Mouse (Mus musculus) limb, embryonic 12.5 days (tissue): ENCODE measurements around the gene Tbxas1. TPM values are rescaled to one million over a fixed set of nuclear protein-coding genes. Genes with fewer than 3 reads are reported as not detected.

Experiments used
- ATAC-seq: fragments of 200-750 bp; cut with Nextera tagmentation; 2 replicates; pipeline ENCODE4 v1.8.0; 2017; ENCODE audit warnings: low read depth, moderate TSS enrichment; ENCODE audit not compliant: insufficient number of reproducible peaks, insufficient read depth, low FRiP score, low TSS enrichment
- H3K27ac ChIP-seq: fragments of 300-500 bp; sonication (generic); 2 replicates; pipeline ENCODE4 v1.5.1; 2016; ENCODE audit warnings: mild to moderate bottlenecking, moderate library complexity
- H3K27me3 ChIP-seq: fragments of 300-500 bp; sonication (generic); 2 replicates; pipeline ENCODE4 v1.6.1; 2016; ENCODE audit warnings: mild to moderate bottlenecking, moderate library complexity
- H3K36me3 ChIP-seq: fragments of 300-500 bp; sonication (generic); 2 replicates; pipeline ENCODE4 v1.6.1; 2016; ENCODE audit warnings: mild to moderate bottlenecking, moderate library complexity
- H3K4me1 ChIP-seq: fragments of 300-500 bp; sonication (generic); replicated peaks from 2 replicates; pipeline ENCODE4 v1.6.1; 2016
- H3K4me2 ChIP-seq: fragments of 300-500 bp; sonication (generic); 2 replicates; pipeline ENCODE4 v1.6.1; 2016; ENCODE audit warnings: mild to moderate bottlenecking, moderate library complexity
- H3K4me3 ChIP-seq: fragments of 300-500 bp; sonication (generic); replicated peaks from 2 replicates; pipeline ENCODE4 v1.5.1; 2016; ENCODE audit warnings: mild to moderate bottlenecking
- H3K9ac ChIP-seq: fragments of 300-500 bp; sonication (generic); replicated peaks from 2 replicates; pipeline ENCODE4 v1.6.1; 2016; ENCODE audit warnings: mild to moderate bottlenecking, moderate library complexity
- H3K9me3 ChIP-seq: fragments of 300-500 bp; sonication (generic); 2 replicates; pipeline ENCODE4 v1.6.1; 2016; ENCODE audit warnings: mild to moderate bottlenecking, moderate library complexity
- WGBS: fragments of 180-500 bp; shearing (Covaris S2); methylation state at CpG from one replicate; pipeline ENCODE4 v1.1.7; 2016; 5-methylcytosine and 5-hydroxymethylcytosine counted together
- polyA plus RNA-seq: library from polyadenylated mRNA; unstranded; fragments of >200 nt; fragmentation: Nextera tagmentation; extraction: Ambion mirVana; gene quantifications from 2 replicates; pipeline ENCODE4 v1.2.1, GENCODE M21; 2016

Gene Tbxas1
- 1.1 and 1.2 TPM in 2 replicates for polyA plus RNA-seq

DNA sequence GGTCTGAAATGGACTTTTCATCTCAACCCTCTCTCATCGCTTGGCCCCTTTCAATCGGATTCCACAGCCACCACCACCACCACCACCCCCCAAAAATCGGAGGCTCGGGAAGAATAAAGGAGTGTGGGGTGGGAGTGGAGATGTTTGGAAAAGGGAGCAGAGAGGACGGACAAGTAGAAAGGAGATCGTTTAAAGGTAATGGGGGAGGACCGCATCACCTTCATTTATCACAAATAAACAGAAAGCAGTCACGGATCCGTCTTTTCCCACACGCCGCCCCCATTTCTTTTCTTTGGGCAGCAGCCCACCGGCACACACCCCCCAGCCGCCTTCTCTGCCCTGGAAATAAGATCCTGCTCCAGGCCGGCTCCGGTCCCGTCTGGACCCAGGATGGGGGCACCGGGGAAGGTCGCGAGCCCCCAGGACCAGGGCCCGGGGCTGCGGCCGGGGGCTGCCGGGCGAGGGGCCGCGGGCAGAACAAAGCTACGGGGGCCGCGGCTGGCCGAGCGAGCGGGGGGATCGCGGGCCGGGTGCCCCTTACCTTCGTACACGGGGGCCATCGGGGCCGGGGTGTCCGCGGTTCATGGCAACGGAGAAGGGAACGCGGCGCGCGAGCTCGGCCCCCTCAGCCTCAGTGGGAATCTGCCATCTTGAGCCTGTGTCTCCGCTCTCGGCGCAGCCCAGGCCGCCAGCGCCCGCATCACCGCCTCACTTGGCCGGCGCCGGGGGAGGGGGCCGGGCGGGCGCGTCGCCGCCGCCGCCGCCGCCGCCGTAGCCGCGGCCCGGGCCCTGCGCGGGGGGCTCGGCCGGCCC, at the start of gene Tbxas1:
Gene Tbxas1, plus strand, starts transcription at position 147 of the 813 bp plus-strand sequence.
- 0 out of 2 replicates have a peak, but pooled peaks cover 7% of the 10 kb centered on the region for H3K27me3 ChIP-seq
- peak within 1 kb of the TSS; percentile 99 for H3K9ac ChIP-seq
- WGBS = 1% methylated on average over 74 of the region's 77 CpGs
- H3K4me3 ChIP-seq = peak within 1 kb of the TSS; percentile 99
- H3K9me3 ChIP-seq = no peaks in the 10 kb centered on the region
- peak within 1 kb of the TSS; percentile 98 for H3K27ac ChIP-seq
- H3K4me1 ChIP-seq = peaks cover 29% of the 10 kb centered on the region
- ATAC-seq = no peak; the same call in none of the 2 replicates
- H3K36me3 ChIP-seq = peaks cover 8% of the 10 kb centered on the region; the same call in 1 of the 2 replicates
- H3K4me2 ChIP-seq = peak within 1 kb of the TSS; percentile 59

DNA sequence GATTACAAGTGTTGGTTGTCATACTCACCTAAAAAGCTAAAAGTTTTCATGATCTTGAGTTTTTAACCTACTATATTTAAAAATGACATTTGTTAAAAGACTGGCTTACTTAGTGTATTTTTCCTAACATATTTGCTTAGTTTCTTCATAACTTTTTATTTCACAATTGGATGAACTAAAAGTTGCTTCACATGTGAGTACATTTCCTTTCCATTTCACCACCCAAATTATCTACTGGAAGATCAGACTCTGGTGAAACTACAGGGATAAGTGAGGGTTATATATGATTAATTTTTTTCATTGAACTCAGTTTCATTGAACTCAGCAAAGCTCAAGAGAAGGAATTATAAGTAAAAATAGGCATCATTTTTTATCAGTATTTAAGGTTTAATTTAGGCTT, 49.3 kb upstream of the Tbxas1 start:
- no peak overlapping the region for H3K9ac ChIP-seq
- H3K27me3 ChIP-seq = no peaks in the 10 kb centered on the region
- peaks cover 4% of the 10 kb centered on the region for H3K36me3 ChIP-seq
- peaks cover 11% of the 10 kb centered on the region for H3K4me1 ChIP-seq
- no peak overlapping the region for H3K4me2 ChIP-seq
- no peak overlapping the region for H3K4me3 ChIP-seq
- no peak for ATAC-seq
- H3K9me3 ChIP-seq = no peaks in the 10 kb centered on the region
- no peak overlapping the region for H3K27ac ChIP-seq

DNA sequence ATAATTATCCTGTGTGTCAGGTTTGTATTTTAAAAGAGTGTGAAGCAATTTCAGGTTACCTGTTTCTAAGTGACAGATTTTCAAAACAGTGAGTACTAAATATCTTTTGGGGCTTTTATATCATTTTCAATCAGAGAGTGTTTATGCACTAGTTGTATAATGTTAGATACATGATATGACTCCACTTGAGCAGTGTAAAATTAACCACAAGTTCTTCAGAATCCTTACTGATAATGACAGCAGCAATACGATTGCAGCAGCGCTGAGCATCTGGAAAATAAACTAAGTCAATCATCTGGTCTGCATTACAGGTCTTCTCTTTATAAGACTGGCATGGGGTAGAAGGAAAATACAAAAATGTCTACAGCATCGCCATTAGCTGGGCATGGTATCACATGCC, 48.3 kb upstream of the Tbxas1 start:
- no peak for ATAC-seq
- 71% methylated on average over 3 of the region's 3 CpGs for WGBS
- no peak overlapping the region for H3K4me3 ChIP-seq

DNA sequence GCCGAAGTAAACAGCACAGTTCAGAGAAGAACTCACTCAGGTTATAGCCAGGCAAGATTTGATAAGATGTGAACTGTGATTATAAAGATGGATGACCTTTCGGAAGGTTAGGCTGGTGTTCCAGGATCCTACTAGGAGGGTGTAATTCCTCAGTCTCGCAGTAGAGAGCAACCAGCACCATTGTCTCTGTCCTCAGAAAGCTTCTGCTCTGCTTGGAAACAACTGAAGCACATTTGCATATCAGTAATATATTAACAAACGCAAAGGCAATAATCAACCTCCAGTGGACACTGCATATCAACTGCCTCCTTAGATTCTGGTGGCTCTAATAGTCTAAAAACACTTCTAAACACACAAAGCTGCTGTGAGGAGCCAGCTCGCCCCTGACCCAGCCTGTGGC, 47.8 kb upstream of the Tbxas1 start:
- H3K9ac ChIP-seq = no peak overlapping the region
- no peaks in the 10 kb centered on the region for H3K27me3 ChIP-seq
- H3K4me2 ChIP-seq = no peak overlapping the region
- ATAC-seq = no peak
- 72% methylated on average over 5 of the region's 5 CpGs for whole genome bisulfite sequencing
- H3K27ac ChIP-seq = no peak overlapping the region
- no peak overlapping the region for H3K4me3 ChIP-seq
- H3K36me3 ChIP-seq = peaks cover 4% of the 10 kb centered on the region
- peaks cover 15% of the 10 kb centered on the region for H3K4me1 ChIP-seq
- no peaks in the 10 kb centered on the region for H3K9me3 ChIP-seq

More for the DNA sequence above, 48.3 kb upstream of the Tbxas1 start:
- H3K36me3 ChIP-seq = peaks cover 4% of the 10 kb centered on the region
- no peak overlapping the region for H3K27ac ChIP-seq
- H3K4me1 ChIP-seq = peaks cover 11% of the 10 kb centered on the region
- H3K4me2 ChIP-seq = no peak overlapping the region
- no peaks in the 10 kb centered on the region for H3K9me3 ChIP-seq
- H3K9ac ChIP-seq = no peak overlapping the region
- no peaks in the 10 kb centered on the region for H3K27me3 ChIP-seq

DNA sequence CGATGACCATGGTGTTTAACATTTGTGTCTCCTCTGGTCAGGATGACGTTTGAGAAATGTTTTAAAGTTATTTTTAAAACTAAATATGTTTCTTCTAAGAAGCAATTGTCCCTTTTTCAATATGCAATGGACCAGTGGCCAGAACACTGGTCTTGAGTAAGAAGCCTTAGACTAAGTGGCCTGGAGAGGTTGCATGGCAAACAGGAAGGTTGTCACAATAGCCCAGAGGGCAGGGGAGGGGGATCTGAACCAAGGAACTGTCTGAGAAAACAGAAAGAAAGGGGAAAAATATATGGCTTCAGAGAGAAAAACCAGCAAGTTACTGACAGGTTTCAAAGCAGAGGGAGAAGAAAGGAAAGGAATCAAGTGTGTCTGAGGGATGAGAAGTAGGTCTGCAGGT, 47.0 kb upstream of the Tbxas1 start:
- no peaks in the 10 kb centered on the region for H3K27me3 ChIP-seq
- H3K4me3 ChIP-seq = no peak overlapping the region
- H3K4me2 ChIP-seq = no peak overlapping the region
- H3K9me3 ChIP-seq = no peaks in the 10 kb centered on the region
- H3K9ac ChIP-seq = no peak overlapping the region
- 95% methylated on average over 2 of the region's 2 CpGs for WGBS
- no peak for ATAC-seq
- peaks cover under 1% of the 10 kb centered on the region for H3K36me3 ChIP-seq
- peaks cover 22% of the 10 kb centered on the region for H3K4me1 ChIP-seq
- H3K27ac ChIP-seq = no peak overlapping the region

DNA sequence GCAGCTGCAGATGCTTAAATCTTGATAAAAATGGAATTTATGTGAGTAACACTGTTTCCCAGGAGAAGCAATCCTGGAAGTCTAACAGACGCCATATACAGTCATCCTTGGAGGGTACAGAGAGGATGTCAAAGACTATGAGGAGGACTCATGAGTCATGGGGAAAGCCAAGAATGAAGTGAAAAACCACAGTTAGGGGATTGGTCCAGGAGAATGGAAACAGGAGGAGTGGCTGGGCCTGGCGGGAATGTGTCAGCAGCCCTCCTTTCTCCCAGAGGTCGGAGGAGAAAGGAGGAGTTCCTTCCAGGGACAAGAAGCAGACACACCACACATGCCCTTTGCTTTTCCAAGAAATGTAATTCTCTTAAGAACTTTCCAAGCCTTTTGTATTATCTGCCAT, 45.8 kb upstream of the Tbxas1 start:
- Histone ChIP-seq H3K4me2 (no peak overlapping the region), H3K27me3 (no peaks in the 10 kb centered on the region), H3K9ac (no peak overlapping the region), H3K9me3 (no peaks in the 10 kb centered on the region), H3K27ac (no peak overlapping the region), H3K4me3 (no peak overlapping the region), H3K4me1 (peaks cover 29% of the 10 kb centered on the region), H3K36me3 (peaks cover 3% of the 10 kb centered on the region)
- no peak for ATAC-seq
- WGBS = 81% methylated on average over 3 of the region's 3 CpGs

DNA sequence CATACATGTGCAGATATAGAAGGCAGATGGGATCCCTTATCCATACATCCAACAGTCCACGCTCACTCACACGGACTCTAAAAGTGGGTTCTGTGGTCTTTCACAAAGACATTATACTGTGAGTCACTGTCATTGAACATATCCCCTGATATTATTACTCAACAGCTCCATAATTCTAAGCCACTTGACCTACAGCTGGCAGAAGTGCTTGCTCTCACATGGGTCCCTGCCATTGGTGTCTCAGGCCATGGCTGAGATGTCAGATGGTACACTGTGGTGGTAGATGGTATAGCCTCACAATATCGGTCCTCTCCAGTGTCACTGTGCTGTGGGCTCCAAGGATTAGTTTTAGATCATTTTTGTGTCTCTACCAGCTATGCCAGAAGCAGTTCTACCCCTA, 41.5 kb upstream of the Tbxas1 start:
- no peak for ATAC-seq
- Histone ChIP-seq H3K4me2 (no peak overlapping the region), H3K9ac (no peak overlapping the region), H3K27ac (no peak overlapping the region), H3K9me3 (no peaks in the 10 kb centered on the region), H3K27me3 (no peaks in the 10 kb centered on the region), H3K4me3 (no peak overlapping the region), H3K36me3 (peaks cover 20% of the 10 kb centered on the region), H3K4me1 (peaks cover 26% of the 10 kb centered on the region)
- WGBS = 95% methylated on average over 3 of the region's 3 CpGs

DNA sequence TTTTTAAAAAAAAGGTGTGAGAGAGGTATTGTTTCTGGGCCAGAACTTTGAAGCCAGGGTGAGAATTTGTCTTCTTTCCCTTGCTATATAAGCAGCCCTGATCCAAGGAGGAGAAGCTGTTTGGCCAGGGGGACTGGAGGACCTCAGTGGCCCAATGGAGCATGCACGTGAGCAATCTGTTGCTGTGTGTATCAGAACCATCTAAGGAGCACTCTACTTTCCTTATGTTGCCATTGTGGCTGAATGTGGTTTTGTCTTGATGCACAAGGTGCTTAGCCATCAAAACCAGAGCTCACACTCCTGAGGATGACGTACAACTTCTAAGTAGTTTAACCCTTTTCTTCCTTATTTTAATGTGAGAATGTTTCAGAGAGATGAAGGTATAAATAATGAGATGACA, 40.5 kb upstream of the Tbxas1 start:
- no peak overlapping the region for H3K4me3 ChIP-seq
- H3K9me3 ChIP-seq = no peaks in the 10 kb centered on the region
- H3K4me2 ChIP-seq = no peak overlapping the region
- no peak overlapping the region for H3K27ac ChIP-seq
- H3K27me3 ChIP-seq = no peaks in the 10 kb centered on the region
- peaks cover 23% of the 10 kb centered on the region for H3K4me1 ChIP-seq
- no peak for ATAC-seq
- H3K36me3 ChIP-seq = peaks cover 24% of the 10 kb centered on the region
- 73% methylated on average over 2 of the region's 2 CpGs for WGBS
- no peak overlapping the region for H3K9ac ChIP-seq

DNA sequence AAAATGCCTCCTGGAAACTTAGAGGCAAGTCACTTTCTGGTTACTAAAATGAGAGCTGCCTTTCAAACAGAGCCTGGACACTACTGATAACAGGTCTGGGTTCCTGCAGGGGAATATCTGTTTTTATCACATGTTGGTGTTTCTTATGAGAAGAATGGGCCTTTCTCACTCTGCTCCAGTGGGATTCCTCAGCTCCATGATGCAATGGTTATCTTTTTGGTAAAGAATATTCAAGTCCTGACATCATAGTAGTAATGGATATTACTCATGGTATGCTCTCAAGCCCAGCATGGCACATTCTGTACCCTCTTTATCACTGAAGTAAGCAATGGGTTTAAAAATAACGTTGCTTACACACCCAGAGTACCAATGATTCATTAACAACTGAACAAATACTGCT, 40.0 kb upstream of the Tbxas1 start:
- H3K36me3 ChIP-seq = peaks cover 24% of the 10 kb centered on the region
- H3K9me3 ChIP-seq = no peaks in the 10 kb centered on the region
- no peaks in the 10 kb centered on the region for H3K27me3 ChIP-seq
- H3K27ac ChIP-seq = no peak overlapping the region
- H3K4me3 ChIP-seq = no peak overlapping the region
- no peak overlapping the region for H3K9ac ChIP-seq
- ATAC-seq = no peak
- 82% methylated on average over 1 of the region's 1 CpGs for WGBS
- H3K4me1 ChIP-seq = peaks cover 25% of the 10 kb centered on the region
- no peak overlapping the region for H3K4me2 ChIP-seq

DNA sequence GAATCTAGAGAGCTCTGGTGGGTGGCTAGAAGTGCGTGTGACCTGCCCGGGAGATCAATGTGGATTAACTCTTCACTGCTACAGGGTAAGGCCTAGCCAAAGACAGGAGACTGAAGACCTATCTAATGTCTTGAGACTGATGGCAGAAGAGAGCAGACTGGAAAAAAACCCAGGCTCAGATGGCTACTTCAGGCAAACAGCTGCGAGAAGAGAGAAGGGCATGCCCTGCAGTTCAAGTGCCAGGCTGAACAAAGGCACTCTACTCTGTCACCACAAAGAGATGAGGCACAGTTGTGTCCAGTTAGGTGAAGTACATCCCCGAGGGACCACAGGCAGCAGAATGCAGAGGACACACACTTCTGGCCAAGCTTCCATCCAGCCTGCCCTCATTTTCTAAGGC, 37.1 kb upstream of the Tbxas1 start:
- Histone ChIP-seq H3K36me3 (peaks cover 24% of the 10 kb centered on the region), H3K27ac (no peak overlapping the region), H3K4me1 (peaks cover 21% of the 10 kb centered on the region), H3K9ac (no peak overlapping the region), H3K27me3 (no peaks in the 10 kb centered on the region), H3K4me3 (no peak overlapping the region), H3K9me3 (no peaks in the 10 kb centered on the region), H3K4me2 (no peak overlapping the region)
- no peak for ATAC-seq
- WGBS = 87% methylated on average over 4 of the region's 4 CpGs

DNA sequence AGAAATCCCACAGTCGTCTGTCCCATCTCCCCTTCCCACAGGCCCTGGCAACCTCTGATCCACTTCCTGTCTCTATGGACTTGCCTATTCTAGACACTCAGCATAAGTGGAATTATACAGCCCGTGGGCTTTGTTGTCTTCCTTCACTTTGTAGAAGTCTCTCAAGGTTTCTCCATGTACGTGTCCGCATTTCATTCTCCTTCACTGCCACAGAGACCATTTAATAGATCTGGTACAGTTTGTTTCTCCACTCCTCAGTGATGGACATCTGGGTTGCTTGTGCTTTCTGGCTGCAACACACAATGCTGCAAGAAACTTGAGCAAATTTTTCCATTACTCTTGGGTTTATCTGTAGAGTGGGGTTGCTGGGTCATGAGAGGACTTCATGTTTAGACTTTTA, 35.3 kb upstream of the Tbxas1 start:
- no peak overlapping the region for H3K27ac ChIP-seq
- no peak for ATAC-seq
- H3K9me3 ChIP-seq = no peaks in the 10 kb centered on the region
- WGBS = 79% methylated on average over 4 of the region's 4 CpGs
- no peak overlapping the region for H3K4me3 ChIP-seq
- peaks cover 13% of the 10 kb centered on the region for H3K4me1 ChIP-seq
- no peak overlapping the region for H3K9ac ChIP-seq
- H3K27me3 ChIP-seq = no peaks in the 10 kb centered on the region
- H3K36me3 ChIP-seq = peaks cover 21% of the 10 kb centered on the region
- no peak overlapping the region for H3K4me2 ChIP-seq

DNA sequence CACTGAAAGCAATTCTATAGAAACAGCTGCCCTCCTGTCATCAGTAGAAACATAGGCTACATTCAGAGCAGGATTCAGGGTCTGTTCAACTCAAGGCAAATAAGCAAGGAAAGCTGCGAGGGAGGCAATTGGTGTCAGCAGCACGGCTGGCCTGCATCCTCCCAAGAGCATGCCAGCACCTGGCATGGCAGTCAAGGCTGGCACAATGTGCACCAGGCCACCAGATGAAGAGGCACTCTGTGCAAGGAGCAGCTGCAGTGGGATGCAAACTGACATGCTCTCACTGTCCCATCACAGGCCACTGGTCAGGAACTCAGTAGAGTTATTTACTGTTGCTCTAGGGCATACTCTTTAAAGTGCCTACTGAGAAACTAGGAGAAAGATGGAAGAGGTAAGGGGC, 34.8 kb upstream of the Tbxas1 start:
- H3K9me3 ChIP-seq = no peaks in the 10 kb centered on the region
- H3K9ac ChIP-seq = no peak overlapping the region
- H3K27ac ChIP-seq = no peak overlapping the region
- no peak overlapping the region for H3K4me3 ChIP-seq
- WGBS = 85% methylated on average over 2 of the region's 2 CpGs
- no peak overlapping the region for H3K4me2 ChIP-seq
- no peaks in the 10 kb centered on the region for H3K27me3 ChIP-seq
- no peak for ATAC-seq
- H3K4me1 ChIP-seq = peaks cover 15% of the 10 kb centered on the region
- peaks cover 21% of the 10 kb centered on the region for H3K36me3 ChIP-seq
